Mouse (Mus musculus) erythroblast, embryonic 14.5 days (primary cell): ENCODE results near the gene Eps8l3.

Source experiments
- GATA1 ChIP-seq: IDR thresholded peaks from 2 replicates; pipeline ENCODE4 v1.6.1; 2012; ENCODE audit warnings: low read length, inconsistent platforms, mixed read lengths
- TAL1 ChIP-seq: IDR thresholded peaks from 3 replicates; pipeline ENCODE4 v1.6.1; 2012; ENCODE audit warnings: low read length, inconsistent platforms, mixed read lengths

GRCm38 (mm10) chr3:107846835-107847234, 30.2 kb upstream of the Eps8l3 start:
- no peak for TF ChIP-seq GATA1
- no peak for TF ChIP-seq TAL1
